Mouse (Mus musculus): ENCODE results near the gene Gria1.

DNA sequence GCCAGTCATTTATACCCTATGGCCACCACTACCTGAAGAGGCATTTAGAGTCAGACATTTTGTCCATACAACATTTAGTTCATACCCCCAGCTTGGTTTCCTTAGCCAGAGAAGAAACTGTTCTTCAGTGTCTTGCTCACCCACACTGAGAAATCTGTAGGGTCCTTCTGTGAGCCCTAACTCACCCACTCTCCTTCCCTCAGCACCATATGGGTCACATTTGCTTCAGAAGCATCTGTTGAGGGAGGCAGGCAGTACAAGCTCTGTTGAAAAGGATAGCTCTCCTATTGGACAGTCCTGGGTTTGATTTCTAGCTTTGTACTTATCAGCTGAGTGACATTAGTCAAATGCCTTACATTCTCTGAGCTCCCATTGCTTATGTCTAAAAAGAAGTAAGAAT is 196.1 kb downstream of the Gria1 start:
- TF ChIP-seq CTCF (IDR thresholded peaks at IDR 0.05; ENCODE audit: borderline replicate concordance, extremely low read depth, insufficient read depth, insufficient read length), result no peak
- no peak for TF ChIP-seq POLR2A (IDR thresholded peaks at IDR 0.05; ENCODE audit: borderline replicate concordance, extremely low read depth, insufficient read depth, insufficient read length, poor library complexity, severe bottlenecking)
